Mouse (Mus musculus): ENCODE results near the gene Ppp2r5c.

GRCm38 (mm10) chr12:110566366-110566765 is 119.4 kb downstream of the Ppp2r5c start:
- TF ChIP-seq POLR2A (IDR thresholded peaks at IDR 0.05; ENCODE audit: extremely low read depth, insufficient read depth, low read length) (no peak), CTCF (IDR thresholded peaks at IDR 0.05; ENCODE audit: low read depth, low read length) (no peak)
